Mouse (Mus musculus) intestine, embryonic 16.5 days (tissue): Measurements from ENCODE around the gene Bpifb4. TPM values are rescaled to one million over a fixed set of nuclear protein-coding genes. Genes with fewer than 3 reads are reported as not detected.

Source experiments
- polyA plus RNA-seq: library from polyadenylated mRNA; unstranded; fragments of >200 nt; fragmentation: Nextera tagmentation; extraction: Ambion mirVana; gene quantifications from 2 replicates; pipeline ENCODE4 v1.2.1, GENCODE M21; 2015

Bpifb4 gene
- polyA plus RNA-seq, 1 experiment from 2014 or later, result not detected

Other genes starting within 250 kb of the Bpifb4 start
- not detected in 2 replicates for gene Dnmt3c, start 241.6 kb upstream of the Bpifb4 start, polyA plus RNA-seq
- gene Mapre1, start 196.9 kb upstream of the Bpifb4 start, polyA plus RNA-seq, result 200 and 227 TPM in 2 replicates
- gene Efcab8, start 158.3 kb upstream of the Bpifb4 start, polyA plus RNA-seq, result 0.02 TPM in 1 of 2 replicates, not detected in the other
- gene Sun5, start 67.1 kb upstream of the Bpifb4 start, polyA plus RNA-seq, result not detected in 2 replicates
- gene Bpifb2, start 63.2 kb upstream of the Bpifb4 start, polyA plus RNA-seq, result not detected in 2 replicates
- not detected in 2 replicates for gene Bpifb6, start 37.8 kb upstream of the Bpifb4 start, polyA plus RNA-seq
- gene Bpifb3, start 20.0 kb upstream of the Bpifb4 start, polyA plus RNA-seq, result not detected in 2 replicates
- not detected in 2 replicates for gene Bpifa6, start 36.7 kb downstream of the Bpifb4 start, polyA plus RNA-seq
- not detected in 2 replicates for gene Bpifa2, start 70.1 kb downstream of the Bpifb4 start, polyA plus RNA-seq
- not detected in 2 replicates for gene Bpifa3, start 192.1 kb downstream of the Bpifb4 start, polyA plus RNA-seq
- not detected in 2 replicates for gene Bpifa1, start 204.7 kb downstream of the Bpifb4 start, polyA plus RNA-seq
- not detected in 2 replicates for gene Bpifa5, start 224.4 kb downstream of the Bpifb4 start, polyA plus RNA-seq